Mouse (Mus musculus) intestine, postnatal 0 days (tissue): Measurements from ENCODE around the gene 4930455H04Rik. TPM values are rescaled to one million over a fixed set of nuclear protein-coding genes. Genes with fewer than 3 reads are reported as not detected.

ENCODE experiments used
- ATAC-seq: fragments of 200-750 bp; cut with Nextera tagmentation; 2 replicates; pipeline ENCODE4 v1.8.0; 2017; ENCODE audit warnings: mild to moderate bottlenecking, moderate TSS enrichment, moderate library complexity
- H3K27ac ChIP-seq: fragments of 300-500 bp; sonication (generic); 2 replicates; pipeline ENCODE4 v1.5.1; 2014; ENCODE audit warnings: mild to moderate bottlenecking, low read depth, low read length, moderate library complexity
- H3K27me3 ChIP-seq: fragments of 300-500 bp; sonication (generic); replicated peaks from 2 replicates; pipeline ENCODE4 v1.6.1; 2014; ENCODE audit warnings: low read length, mixed read lengths; ENCODE audit not compliant: control insufficient read depth, insufficient read depth
- H3K36me3 ChIP-seq: fragments of 300-500 bp; sonication (generic); 2 replicates; pipeline ENCODE4 v1.6.1; 2014; ENCODE audit warnings: mild to moderate bottlenecking, moderate library complexity; ENCODE audit not compliant: control insufficient read depth, insufficient read depth
- H3K4me1 ChIP-seq: fragments of 300-500 bp; sonication (generic); replicated peaks from 2 replicates; pipeline ENCODE4 v1.6.1; 2014; ENCODE audit warnings: antibody characterized with exemption, low read length, mixed read lengths; ENCODE audit not compliant: control insufficient read depth, insufficient read depth
- H3K4me2 ChIP-seq: fragments of 300-500 bp; sonication (generic); replicated peaks from 2 replicates; pipeline ENCODE4 v1.6.1; 2014; ENCODE audit warnings: low read depth, mild to moderate bottlenecking, moderate library complexity
- H3K4me3 ChIP-seq: fragments of 300-500 bp; sonication (generic); 2 replicates; pipeline ENCODE4 v1.5.1; 2014; ENCODE audit warnings: low read depth, low read length
- H3K9ac ChIP-seq: fragments of 300-500 bp; sonication (generic); 2 replicates; pipeline ENCODE4 v1.6.1; 2014; ENCODE audit warnings: mild to moderate bottlenecking, low read depth, low read length
- H3K9me3 ChIP-seq: fragments of 300-500 bp; sonication (generic); 2 replicates; pipeline ENCODE4 v1.6.1; 2016; ENCODE audit warnings: mixed run types; ENCODE audit not compliant: control insufficient read depth
- CTCF ChIP-seq: sonication (generic); IDR thresholded peaks from 2 replicates; pipeline ENCODE4 v1.5.1; 2016; ENCODE audit warnings: low read depth, mild to moderate bottlenecking, control low read depth, antibody characterized with exemption, moderate library complexity
- WGBS: fragments of 180-500 bp; shearing (Covaris S2); extraction: QIAGEN DNeasy Blood & Tissue Kit; methylation state at CpG from one replicate; pipeline ENCODE4 v1.1.7; 2014; 5-methylcytosine and 5-hydroxymethylcytosine counted together
- polyA plus RNA-seq: library from polyadenylated mRNA; unstranded; fragments of >200 nt; fragmentation: Nextera tagmentation; extraction: Ambion mirVana; gene quantifications from 2 replicates; pipeline ENCODE4 v1.2.1, GENCODE M21; 2015

The 4930455H04Rik gene
- polyA plus RNA-seq, 1 experiment from 2014 or later = not detected

DNA sequence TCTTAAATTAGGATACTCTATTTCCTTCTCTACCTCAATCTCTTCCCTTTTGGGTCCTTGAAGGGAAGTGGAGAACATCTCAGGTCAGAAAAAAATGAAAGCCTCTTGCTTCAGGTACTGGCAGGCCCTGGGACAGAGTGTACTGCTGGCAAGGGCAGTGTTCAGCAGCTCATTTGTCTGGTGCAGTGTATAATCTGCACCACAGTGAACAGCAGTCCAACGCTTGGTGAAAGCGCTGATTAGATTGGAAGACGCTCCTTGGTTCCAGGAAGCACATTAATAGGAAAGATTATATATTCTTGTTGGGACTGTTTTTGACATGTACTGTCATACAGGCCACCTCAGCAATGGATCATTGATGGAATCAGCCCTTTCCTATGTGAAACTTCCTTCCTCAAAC is 16.6 kb upstream of the 4930455H04Rik start:
- Histone ChIP-seq H3K9ac (no peak overlapping the region), H3K4me3 (no peak overlapping the region), H3K4me2 (no peak overlapping the region), H3K27me3 (no peaks in the 10 kb centered on the region), H3K27ac (no peak overlapping the region), H3K4me1 (no peaks in the 10 kb centered on the region), H3K9me3 (no peaks in the 10 kb centered on the region), H3K36me3 (no peaks in the 10 kb centered on the region)
- TF ChIP-seq CTCF = no peak
- WGBS = 67% methylated on average over 3 of the region's 3 CpGs
- 0 out of 2 replicates have a peak, but pooled peaks have one; percentile 44 for ATAC-seq

DNA sequence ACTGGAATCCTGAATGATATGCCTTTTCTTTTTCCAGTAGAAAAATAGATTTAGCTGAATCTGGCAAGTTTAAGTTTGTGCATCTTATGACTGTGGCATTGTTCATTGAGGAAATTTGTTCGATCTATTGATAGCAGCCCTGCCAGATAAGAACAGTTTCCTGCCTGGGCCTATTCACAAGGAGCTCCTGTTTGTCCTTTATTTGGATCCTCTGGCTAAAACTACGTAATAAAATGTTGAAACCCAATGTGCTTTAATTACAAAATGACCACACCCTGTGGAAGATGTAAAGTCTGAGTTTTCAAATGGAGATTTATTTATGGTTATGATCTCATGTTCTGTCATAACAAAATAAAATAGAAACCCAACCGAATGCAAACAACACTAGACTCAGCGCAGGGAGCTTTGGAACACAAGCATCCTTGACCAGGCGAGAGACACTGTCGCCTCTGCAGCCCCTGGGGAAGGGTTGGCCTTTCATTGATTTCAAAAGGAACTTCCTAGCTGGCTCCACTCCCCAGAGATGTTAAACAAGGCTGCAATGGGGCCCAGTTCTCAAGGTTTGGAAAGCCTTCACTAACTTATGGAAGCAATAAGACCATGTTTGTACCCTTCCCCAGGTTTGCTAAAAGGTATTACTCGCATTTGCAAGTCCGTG is 15.7 kb upstream of the 4930455H04Rik start:
- H3K4me2 ChIP-seq = no peak overlapping the region
- no peak overlapping the region for H3K4me3 ChIP-seq
- no peaks in the 10 kb centered on the region for H3K36me3 ChIP-seq
- no peak for TF ChIP-seq CTCF
- no peak overlapping the region for H3K27ac ChIP-seq
- no peaks in the 10 kb centered on the region for H3K9me3 ChIP-seq
- no peaks in the 10 kb centered on the region for H3K27me3 ChIP-seq
- no peaks in the 10 kb centered on the region for H3K4me1 ChIP-seq
- H3K9ac ChIP-seq = no peak overlapping the region
- 70% methylated on average over 8 of the region's 8 CpGs for WGBS
- ATAC-seq = no peak

DNA sequence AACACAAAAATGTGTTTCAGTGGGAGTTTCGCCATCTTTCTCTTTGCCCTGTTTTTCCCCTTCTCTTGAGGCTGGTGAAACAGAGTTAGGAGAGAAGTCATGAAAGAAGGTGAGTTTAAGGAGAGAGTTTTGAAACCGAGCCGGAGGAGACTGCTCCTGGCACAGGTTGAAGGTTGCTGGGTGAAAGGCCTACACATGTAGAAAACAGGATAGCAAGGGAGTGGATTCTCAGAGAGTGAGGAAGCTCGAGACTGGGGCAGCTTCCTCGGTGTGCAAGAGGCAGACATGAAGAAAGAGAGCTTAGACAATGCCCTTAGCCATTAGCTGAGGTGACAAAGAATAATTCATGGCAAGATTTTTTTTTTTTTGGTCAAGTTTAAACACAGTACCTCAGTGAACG is 14.7 kb upstream of the 4930455H04Rik start:
- H3K4me1 ChIP-seq = no peaks in the 10 kb centered on the region
- no peaks in the 10 kb centered on the region for H3K9me3 ChIP-seq
- H3K36me3 ChIP-seq = no peaks in the 10 kb centered on the region
- H3K27me3 ChIP-seq = no peaks in the 10 kb centered on the region
- ATAC-seq = no peak
- H3K4me2 ChIP-seq = no peak overlapping the region
- TF ChIP-seq CTCF = no peak
- H3K27ac ChIP-seq = no peak overlapping the region
- no peak overlapping the region for H3K9ac ChIP-seq
- H3K4me3 ChIP-seq = no peak overlapping the region
- 79% methylated on average over 6 of the region's 6 CpGs for WGBS

DNA sequence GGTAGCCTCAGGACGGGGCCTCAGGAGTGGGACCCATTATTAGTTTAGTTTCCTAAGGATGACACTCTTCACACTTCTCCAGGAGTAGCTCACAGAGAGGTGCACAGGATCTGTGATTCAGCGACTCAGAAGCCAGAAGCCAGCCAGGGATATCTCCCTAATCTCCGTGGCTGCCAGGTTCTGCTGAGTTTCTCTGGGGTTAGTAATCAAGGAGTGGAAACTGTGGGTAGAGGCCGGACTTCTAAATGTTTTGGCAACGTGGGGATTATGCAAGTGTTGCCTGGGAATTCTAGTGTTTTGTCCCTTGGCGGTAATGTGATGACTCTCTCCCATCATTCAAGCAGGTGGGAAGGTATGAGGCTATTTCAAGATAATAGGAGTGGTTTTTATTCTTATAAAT is 13.0 kb upstream of the 4930455H04Rik start:
- Histone ChIP-seq H3K36me3 (no peaks in the 10 kb centered on the region), H3K9me3 (no peaks in the 10 kb centered on the region), H3K4me3 (no peak overlapping the region), H3K27ac (no peak overlapping the region), H3K4me1 (no peaks in the 10 kb centered on the region), H3K4me2 (no peak overlapping the region), H3K9ac (no peak overlapping the region), H3K27me3 (no peaks in the 10 kb centered on the region)
- 72% methylated on average over 6 of the region's 6 CpGs for WGBS
- TF ChIP-seq CTCF = no peak
- ATAC-seq = no peak

DNA sequence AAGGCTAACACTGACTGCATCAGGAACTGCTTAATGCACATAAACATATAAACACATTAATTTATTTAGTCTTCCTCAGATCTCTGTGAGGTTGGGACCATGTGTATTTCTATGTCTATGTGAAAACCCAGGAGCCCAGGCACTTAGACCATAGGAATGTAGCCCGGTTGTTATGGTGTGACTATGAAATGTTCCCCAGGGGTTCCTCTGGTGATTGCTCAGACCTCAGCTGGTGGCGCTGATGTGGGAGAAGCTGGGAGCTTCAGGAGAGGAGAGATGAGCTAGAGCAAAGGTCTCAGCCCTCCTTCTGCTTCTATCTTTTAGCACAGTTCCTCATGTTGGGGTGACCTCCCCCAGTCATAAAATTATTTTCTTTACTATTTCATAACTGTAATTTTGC is 7.7 kb upstream of the 4930455H04Rik start:
- Histone ChIP-seq H3K9me3 (no peaks in the 10 kb centered on the region), H3K4me1 (no peaks in the 10 kb centered on the region), H3K4me2 (no peak overlapping the region), H3K4me3 (no peak overlapping the region), H3K27me3 (no peaks in the 10 kb centered on the region), H3K36me3 (no peaks in the 10 kb centered on the region), H3K9ac (no peak overlapping the region), H3K27ac (no peak overlapping the region)
- no peak for ATAC-seq
- 82% methylated on average over 2 of the region's 2 CpGs for WGBS
- TF ChIP-seq CTCF = no peak

DNA sequence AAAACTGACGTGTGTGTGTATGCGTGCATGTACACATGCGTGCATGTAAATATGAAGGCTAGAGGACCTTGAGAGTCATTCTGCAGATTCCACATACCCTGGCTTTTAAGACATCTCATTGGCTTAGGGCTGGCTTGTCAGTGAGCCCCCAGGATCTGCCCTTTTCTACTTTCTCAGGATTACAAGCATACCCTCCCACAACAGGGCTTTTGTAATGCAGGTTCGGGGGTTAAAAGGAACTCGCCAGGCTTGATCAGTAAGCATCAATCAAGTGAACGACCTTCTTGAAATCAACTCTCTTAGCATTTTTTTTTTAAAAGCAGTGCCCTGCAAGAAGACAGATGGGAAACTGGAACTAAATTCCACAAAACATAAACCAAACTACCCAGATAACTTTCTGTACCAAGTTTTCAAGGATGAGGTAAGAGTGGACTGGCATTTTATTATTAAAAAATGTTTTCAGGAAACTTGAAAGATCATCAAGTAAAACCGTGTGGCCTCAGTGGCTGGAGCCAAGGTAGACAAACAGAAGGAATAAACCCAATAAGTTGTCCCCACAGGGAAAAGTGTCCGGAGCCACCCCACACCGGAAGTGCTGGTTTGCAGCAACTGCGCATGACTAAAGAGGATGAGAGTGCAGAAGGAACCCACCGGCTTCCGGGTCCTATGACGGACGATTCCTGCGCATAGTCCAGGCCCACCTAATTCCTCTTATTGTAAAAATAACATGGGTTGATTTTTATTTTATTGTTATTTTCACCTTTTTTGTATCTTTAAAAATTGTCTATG is 6.5 kb upstream of the 4930455H04Rik start:
- Histone ChIP-seq H3K9me3 (no peaks in the 10 kb centered on the region), H3K27ac (no peak overlapping the region), H3K4me2 (no peak overlapping the region), H3K36me3 (no peaks in the 10 kb centered on the region), H3K4me1 (no peaks in the 10 kb centered on the region), H3K27me3 (no peaks in the 10 kb centered on the region), H3K4me3 (no peak overlapping the region), H3K9ac (no peak overlapping the region)
- ATAC-seq = no peak
- no peak for TF ChIP-seq CTCF
- WGBS = 81% methylated on average over 15 of the region's 15 CpGs
